Mouse (Mus musculus) naive thymus-derived CD4-positive, alpha-beta T cell, adult 5 months (primary cell): ENCODE data around the gene Cd86. TPM values are rescaled to one million over a fixed set of nuclear protein-coding genes. Genes with fewer than 3 reads are reported as not detected.

Experiments
- polyA plus RNA-seq: library from polyadenylated mRNA; unstranded; fragments of 100-300 nt; shearing (Covaris generic); gene quantifications from one replicate; pipeline ENCODE4 v1.2.1, GENCODE M21; 2017

Cd86 gene
- polyA plus RNA-seq = 3.4 TPM

GRCm38 (mm10) chr16:36665782-36666181, at the start of gene Cd86:
Gene Cd86 (minus strand): TSS chr16:36666081.

GRCm38 (mm10) chr16:36693818-36694413, 28.0 kb upstream of the Cd86 start, which contains the start of gene Ildr1:
Gene Ildr1 (plus strand): TSS chr16:36693978.

GRCm38 (mm10) chr16:36561386-36562338, 104.2 kb downstream of the Cd86 start, which contains the start of gene Casr:
Gene Casr (minus strand): TSS chr16:36562141.

Other genes starting within 250 kb of the Cd86 start
- not detected for gene Stfa3, start 210.7 kb downstream of the Cd86 start, polyA plus RNA-seq
- gene Casr, start 103.9 kb downstream of the Cd86 start, polyA plus RNA-seq = not detected
- gene Ildr1, start 27.9 kb upstream of the Cd86 start, polyA plus RNA-seq = 0.82 TPM
- gene Slc15a2, start 118.9 kb upstream of the Cd86 start, polyA plus RNA-seq = 28.6 TPM
- 37.1 TPM for gene Iqcb1, start 162.3 kb upstream of the Cd86 start, polyA plus RNA-seq
- 0.25 TPM for gene Eaf2, start 208.9 kb upstream of the Cd86 start, polyA plus RNA-seq
- 38.0 TPM for gene Golgb1, start 209.1 kb upstream of the Cd86 start, polyA plus RNA-seq